Mouse (Mus musculus) midbrain, embryonic 10.5 days (tissue): ENCODE results near the gene Pdzrn4. TPM values are rescaled to one million over a fixed set of nuclear protein-coding genes. Genes with fewer than 3 reads are reported as not detected.
A peak's percentile ranks its signal among the peaks of the same experiment; 100 is the strongest.

Experiments
- DNase-seq: peaks from one replicate; pipeline ENCODE4 v3.0.0-alpha.2; 2017; ENCODE audit warnings: low spot score
- H3K27ac ChIP-seq: fragments of 300-500 bp; sonication (generic); replicated peaks from 2 replicates; pipeline ENCODE4 v1.5.1; 2016; ENCODE audit warnings: mild to moderate bottlenecking
- H3K27me3 ChIP-seq: fragments of 300-500 bp; sonication (generic); 2 replicates; pipeline ENCODE4 v1.6.1; 2016; ENCODE audit warnings: low read depth, mild to moderate bottlenecking; ENCODE audit not compliant: poor library complexity, severe bottlenecking
- H3K36me3 ChIP-seq: fragments of 300-500 bp; sonication (generic); 2 replicates; pipeline ENCODE4 v1.6.1; 2016; ENCODE audit warnings: mild to moderate bottlenecking, moderate library complexity
- H3K4me1 ChIP-seq: fragments of 300-500 bp; sonication (generic); 2 replicates; pipeline ENCODE4 v1.6.1; 2016
- H3K4me3 ChIP-seq: fragments of 300-500 bp; sonication (generic); 2 replicates; pipeline ENCODE4 v1.5.1; 2016; ENCODE audit warnings: mild to moderate bottlenecking, moderate library complexity
- H3K9me3 ChIP-seq: fragments of 300-500 bp; sonication (generic); replicated peaks from 2 replicates; pipeline ENCODE4 v1.6.1; 2016; ENCODE audit warnings: mild to moderate bottlenecking
- WGBS: fragments of 180-500 bp; shearing (Covaris S2); methylation state at CpG from one replicate; pipeline ENCODE4 v1.1.7; 2016; 5-methylcytosine and 5-hydroxymethylcytosine counted together
- polyA plus RNA-seq: library from polyadenylated mRNA; unstranded; fragments of >200 nt; fragmentation: Nextera tagmentation; extraction: Ambion mirVana; gene quantifications from 2 replicates; pipeline ENCODE4 v1.2.1, GENCODE M21; 2016

The Pdzrn4 gene
- polyA plus RNA-seq, 1 experiment from 2014 or later = 6.3 TPM

DNA sequence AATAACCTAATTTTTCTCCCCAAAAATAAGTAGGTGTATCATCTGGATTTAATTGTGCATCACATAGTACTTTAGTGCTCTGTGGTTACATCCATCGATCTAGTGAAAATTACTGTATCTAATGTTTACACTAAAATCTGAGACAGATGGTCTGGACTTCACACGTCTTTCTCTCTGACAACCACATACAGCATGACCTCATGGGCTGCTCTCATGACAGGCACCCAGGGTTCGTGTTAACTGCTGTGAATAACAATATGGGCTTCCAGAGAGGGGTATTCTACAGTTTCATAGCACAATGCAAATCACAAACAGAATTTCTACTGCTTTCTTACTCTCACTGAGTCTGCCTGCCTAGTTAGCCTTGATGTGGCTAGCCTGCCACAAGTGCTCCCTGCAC lies 20.4 kb downstream of the Pdzrn4 start:
- Histone ChIP-seq H3K9me3 (no peaks in the 10 kb centered on the region), H3K4me3 (no peak overlapping the region), H3K4me1 (peaks cover 32% of the 10 kb centered on the region), H3K36me3 (no peaks in the 10 kb centered on the region), H3K27ac (no peak overlapping the region), H3K27me3 (no peaks in the 10 kb centered on the region)
- DNase-seq = no peak
- WGBS = 71% methylated on average over 3 of the region's 3 CpGs

GRCm38 (mm10) chr15:92434605-92435004 lies 37.9 kb downstream of the Pdzrn4 start:
- peaks cover 14% of the 10 kb centered on the region for H3K4me1 ChIP-seq
- H3K27me3 ChIP-seq = no peaks in the 10 kb centered on the region
- no peak overlapping the region for H3K4me3 ChIP-seq
- no peaks in the 10 kb centered on the region for H3K36me3 ChIP-seq
- DNase-seq = no peak
- H3K27ac ChIP-seq = no peak overlapping the region
- 11% methylated on average over 6 of the region's 6 CpGs for WGBS
- no peaks in the 10 kb centered on the region for H3K9me3 ChIP-seq

GRCm38 (mm10) chr15:92435306-92435705 lies 38.6 kb downstream of the Pdzrn4 start:
- Histone ChIP-seq H3K4me1 (peaks cover 14% of the 10 kb centered on the region), H3K36me3 (no peaks in the 10 kb centered on the region), H3K9me3 (no peaks in the 10 kb centered on the region), H3K4me3 (no peak overlapping the region), H3K27ac (no peak overlapping the region), H3K27me3 (no peaks in the 10 kb centered on the region)
- DNase-seq = no peak
- WGBS = 28% methylated on average over 4 of the region's 4 CpGs

GRCm38 (mm10) chr15:92441630-92442180 lies 45.0 kb downstream of the Pdzrn4 start:
- Histone ChIP-seq H3K4me1 (no peaks in the 10 kb centered on the region), H3K9me3 (no peaks in the 10 kb centered on the region), H3K36me3 (no peaks in the 10 kb centered on the region), H3K27ac (no peak overlapping the region), H3K4me3 (no peak overlapping the region), H3K27me3 (no peaks in the 10 kb centered on the region)
- WGBS = 85% methylated on average over 19 of the region's 19 CpGs
- no peak for DNase-seq

- peak; percentile 23 for DNase-seq
- H3K9me3 ChIP-seq = no peaks in the 10 kb centered on the region
- WGBS = 52% methylated on average over 8 of the region's 8 CpGs
- H3K27me3 ChIP-seq = no peaks in the 10 kb centered on the region
- no peak overlapping the region for H3K27ac ChIP-seq
- no peak overlapping the region for H3K4me3 ChIP-seq
- H3K4me1 ChIP-seq = peaks cover 4% of the 10 kb centered on the region; the same call in 1 of the 2 replicates
- H3K36me3 ChIP-seq = no peaks in the 10 kb centered on the region
Measured at GRCm38 (mm10) chr15:92447708-92448147, 51.0 kb downstream of the Pdzrn4 start.

DNA sequence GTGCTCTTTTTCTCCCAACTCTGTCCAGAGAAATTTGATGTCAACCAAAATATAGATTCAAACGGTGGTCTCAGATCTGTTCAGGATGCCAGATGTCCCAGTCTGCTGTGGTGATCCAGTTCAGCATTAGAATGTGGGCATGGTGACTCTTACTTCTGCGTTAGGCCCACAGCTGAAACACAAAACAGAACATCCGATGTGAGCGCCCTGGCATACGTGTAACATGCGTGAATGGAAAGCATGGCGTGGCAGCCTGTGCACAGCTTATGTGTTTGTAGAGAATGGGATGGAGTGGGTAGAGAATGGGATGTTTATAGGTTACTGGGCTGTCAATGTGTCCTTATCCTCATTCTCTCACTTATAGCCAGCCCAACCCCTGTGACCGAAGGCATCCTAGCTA lies 52.4 kb downstream of the Pdzrn4 start:
- Histone ChIP-seq H3K36me3 (no peaks in the 10 kb centered on the region), H3K27me3 (no peaks in the 10 kb centered on the region), H3K4me3 (no peak overlapping the region), H3K4me1 (peaks cover 4% of the 10 kb centered on the region; the same call in 1 of the 2 replicates), H3K9me3 (no peaks in the 10 kb centered on the region), H3K27ac (no peak overlapping the region)
- no peak for DNase-seq
- WGBS = 94% methylated on average over 8 of the region's 8 CpGs

GRCm38 (mm10) chr15:92452620-92453019 lies 55.9 kb downstream of the Pdzrn4 start:
- Histone ChIP-seq H3K4me1 (peaks cover 4% of the 10 kb centered on the region; the same call in 1 of the 2 replicates), H3K9me3 (no peaks in the 10 kb centered on the region), H3K36me3 (no peaks in the 10 kb centered on the region), H3K27ac (no peak overlapping the region), H3K4me3 (no peak overlapping the region), H3K27me3 (no peaks in the 10 kb centered on the region)
- DNase-seq = no peak
- 92% methylated on average over 7 of the region's 7 CpGs for WGBS

DNA sequence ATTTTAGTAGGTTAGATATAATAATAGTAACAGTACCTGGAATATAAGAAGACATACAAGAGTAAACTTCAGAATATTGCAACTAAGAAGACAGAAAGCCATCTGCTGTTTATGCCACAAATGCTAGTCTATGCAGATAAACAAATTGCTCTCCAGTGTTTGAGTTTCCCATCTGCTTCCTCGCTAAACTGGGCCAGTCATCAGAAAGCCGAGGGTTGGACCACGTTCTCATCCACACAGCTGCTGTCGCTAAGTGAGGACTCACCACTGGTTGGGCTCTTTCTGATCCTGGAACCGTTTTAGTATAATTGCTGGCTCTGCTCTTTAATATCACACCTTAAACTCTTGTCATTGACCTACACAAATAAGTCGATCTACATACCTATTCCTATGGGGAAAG lies 85.5 kb downstream of the Pdzrn4 start:
- DNase-seq = no peak
- no peaks in the 10 kb centered on the region for H3K4me1 ChIP-seq
- H3K9me3 ChIP-seq = no peaks in the 10 kb centered on the region
- no peak overlapping the region for H3K4me3 ChIP-seq
- no peaks in the 10 kb centered on the region for H3K36me3 ChIP-seq
- no peak overlapping the region for H3K27ac ChIP-seq
- H3K27me3 ChIP-seq = no peaks in the 10 kb centered on the region
- WGBS = 88% methylated on average over 6 of the region's 6 CpGs

DNA sequence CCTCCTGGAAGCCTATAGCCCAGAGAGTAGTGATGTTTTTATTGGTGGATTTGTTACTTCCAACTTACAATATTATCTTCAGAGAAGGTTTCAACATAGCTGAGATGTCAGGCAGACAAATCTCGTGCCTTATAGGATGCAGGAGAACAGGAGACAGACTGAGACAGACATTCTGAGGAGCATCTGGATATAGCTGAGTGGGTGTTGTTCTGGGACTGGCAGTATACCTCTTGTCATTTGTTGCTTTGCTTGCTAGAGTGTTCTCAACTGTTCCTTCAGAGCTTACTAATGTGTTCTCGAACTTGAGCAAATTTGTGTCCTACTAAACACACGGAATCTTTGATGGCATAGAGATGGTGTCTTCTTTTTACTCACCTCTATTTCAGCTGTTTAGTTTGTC lies 94.7 kb downstream of the Pdzrn4 start:
- no peaks in the 10 kb centered on the region for H3K27me3 ChIP-seq
- WGBS = 89% methylated on average over 3 of the region's 3 CpGs
- no peaks in the 10 kb centered on the region for H3K36me3 ChIP-seq
- H3K9me3 ChIP-seq = no peaks in the 10 kb centered on the region
- H3K27ac ChIP-seq = no peak overlapping the region
- no peak overlapping the region for H3K4me3 ChIP-seq
- H3K4me1 ChIP-seq = peaks cover 20% of the 10 kb centered on the region
- DNase-seq = no peak

DNA sequence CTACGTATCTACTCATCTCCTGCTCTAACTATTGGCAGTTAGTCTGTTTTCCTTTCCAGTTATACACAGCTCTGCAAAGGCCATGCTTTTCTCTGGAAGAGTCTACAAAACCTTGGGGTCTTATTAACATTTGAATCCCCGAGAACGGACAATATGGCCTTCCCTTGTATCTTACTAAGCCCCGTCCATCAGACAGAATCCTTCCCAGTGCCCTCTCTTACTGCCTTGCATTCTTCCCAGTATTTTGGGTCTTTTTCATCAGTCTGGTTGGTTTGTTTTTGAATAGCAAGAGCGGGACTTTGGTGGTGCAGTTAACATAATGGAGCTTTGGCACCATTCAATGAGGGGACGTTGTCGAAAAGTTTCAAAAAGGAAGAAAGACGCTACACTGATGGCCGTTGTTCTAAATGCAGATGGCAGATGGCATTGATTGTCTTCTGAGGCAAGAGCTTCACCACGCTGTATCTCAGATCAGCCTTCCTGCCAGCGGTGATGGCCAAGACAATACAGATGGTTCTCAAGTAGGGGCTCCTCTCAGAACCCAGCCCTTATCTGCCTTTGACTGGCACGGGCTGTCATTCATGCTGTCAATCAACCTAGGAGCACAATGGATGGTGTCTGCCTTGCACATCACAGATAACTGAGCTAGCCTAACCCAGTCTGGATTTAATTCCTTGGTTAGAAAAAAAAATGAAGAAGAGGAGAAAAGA lies 98.9 kb downstream of the Pdzrn4 start:
- Histone ChIP-seq H3K27me3 (no peaks in the 10 kb centered on the region), H3K4me1 (peaks cover 31% of the 10 kb centered on the region), H3K9me3 (no peaks in the 10 kb centered on the region), H3K27ac (peak overlapping the region; percentile 63), H3K4me3 (no peak overlapping the region), H3K36me3 (no peaks in the 10 kb centered on the region)
- WGBS = 56% methylated on average over 12 of the region's 12 CpGs
- DNase-seq = peak; percentile 52

GRCm38 (mm10) chr15:92500276-92500838 lies 103.7 kb downstream of the Pdzrn4 start:
- Histone ChIP-seq H3K27me3 (no peaks in the 10 kb centered on the region), H3K27ac (0 out of 2 replicates have a peak overlapping the region, but pooled peaks have one; percentile 33), H3K36me3 (no peaks in the 10 kb centered on the region), H3K4me3 (no peak overlapping the region), H3K9me3 (no peaks in the 10 kb centered on the region), H3K4me1 (peaks cover 25% of the 10 kb centered on the region)
- no peak for DNase-seq
- 61% methylated on average over 9 of the region's 9 CpGs for WGBS

DNA sequence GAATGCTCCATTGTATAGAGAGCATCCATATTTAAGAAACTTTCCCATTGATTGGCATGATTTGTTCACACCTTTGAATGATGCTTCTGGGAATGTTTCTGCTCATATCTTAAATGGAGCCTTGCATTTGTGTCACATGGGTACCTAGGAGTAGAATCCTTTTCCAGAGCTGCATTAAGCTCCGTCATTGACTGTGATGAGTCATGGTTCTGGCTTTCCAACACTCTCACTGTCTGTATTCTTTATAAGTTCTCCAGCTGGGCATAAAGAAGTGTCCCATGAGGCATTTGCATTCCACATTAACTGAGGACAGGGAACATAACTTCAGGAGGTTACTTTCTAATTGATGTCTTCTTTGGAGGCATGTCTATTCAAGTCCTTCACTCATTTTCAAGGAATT lies 106.1 kb downstream of the Pdzrn4 start:
- H3K36me3 ChIP-seq = no peaks in the 10 kb centered on the region
- no peak overlapping the region for H3K27ac ChIP-seq
- peaks cover 8% of the 10 kb centered on the region for H3K4me1 ChIP-seq
- DNase-seq = no peak
- 90% methylated on average over 1 of the region's 1 CpGs for WGBS
- H3K27me3 ChIP-seq = no peaks in the 10 kb centered on the region
- H3K9me3 ChIP-seq = no peaks in the 10 kb centered on the region
- no peak overlapping the region for H3K4me3 ChIP-seq

DNA sequence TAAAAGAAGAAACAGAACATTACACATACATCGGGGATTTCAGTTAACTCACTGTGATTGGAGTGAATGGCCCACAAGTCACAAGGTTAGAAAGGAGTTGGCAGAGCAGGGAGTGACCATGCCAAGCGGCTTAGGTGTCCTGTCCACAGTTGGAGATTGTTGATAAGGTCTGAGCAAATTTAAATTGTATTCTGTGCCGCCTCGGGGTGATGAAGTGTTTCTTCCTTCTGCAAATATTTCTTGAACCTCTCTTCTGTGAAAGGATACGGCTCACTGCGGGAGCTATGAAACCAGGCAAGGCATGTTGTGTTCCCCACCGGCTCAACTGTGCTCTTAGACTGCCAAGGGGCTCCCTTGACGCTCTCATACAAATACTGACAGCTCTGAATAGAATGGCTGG lies 112.7 kb downstream of the Pdzrn4 start:
- 90% methylated on average over 8 of the region's 8 CpGs for WGBS
- no peak for DNase-seq
- Histone ChIP-seq H3K9me3 (no peaks in the 10 kb centered on the region), H3K4me1 (no peaks in the 10 kb centered on the region), H3K27ac (no peak overlapping the region), H3K36me3 (no peaks in the 10 kb centered on the region), H3K27me3 (no peaks in the 10 kb centered on the region), H3K4me3 (no peak overlapping the region)
